Mouse (Mus musculus): ENCODE data around the gene 9130008F23Rik.

9130008F23Rik gene

DNA sequence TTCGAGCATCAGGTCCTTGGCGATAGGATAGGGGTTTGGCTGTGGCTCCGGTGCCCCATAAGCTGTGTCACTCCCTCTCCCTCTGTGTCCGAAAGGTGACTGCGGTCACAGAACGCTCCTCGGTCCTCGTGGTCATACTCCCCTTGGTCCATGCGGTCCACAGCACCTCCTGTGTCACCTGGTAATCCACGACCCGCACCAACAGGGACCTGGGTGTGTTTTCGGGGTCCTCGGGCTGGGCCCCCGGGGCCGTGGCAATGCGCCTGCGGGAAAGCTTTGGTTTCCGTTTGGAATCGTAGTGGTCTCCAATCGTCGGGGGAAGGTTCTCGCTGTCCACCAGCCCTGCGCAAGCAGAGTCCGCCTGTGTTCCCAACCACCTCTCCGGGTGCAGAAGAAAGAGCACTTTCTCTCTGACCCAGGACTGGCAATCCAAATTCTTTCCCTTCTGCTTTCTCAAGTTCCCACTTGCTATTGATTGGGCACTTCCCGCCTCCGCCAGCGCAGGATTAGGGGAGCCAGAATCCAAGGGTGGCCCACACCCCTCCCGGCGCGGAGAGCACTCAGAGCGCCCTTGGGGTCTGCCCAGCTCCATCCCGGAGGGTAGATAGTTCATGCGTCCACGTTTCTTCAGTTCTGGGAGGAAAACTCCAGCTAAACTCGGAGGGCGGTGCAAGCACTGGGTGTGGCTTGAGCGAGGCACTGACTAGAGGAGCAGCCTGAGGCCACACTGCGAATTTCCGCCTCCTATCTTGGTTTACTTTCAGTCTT lies at the start of gene 9130008F23Rik:
Gene 9130008F23Rik, minus strand, starts transcription at position 636 of the 768 bp plus-strand sequence.
- no peak for DNase-seq (ENCODE audit: low spot score)

DNA sequence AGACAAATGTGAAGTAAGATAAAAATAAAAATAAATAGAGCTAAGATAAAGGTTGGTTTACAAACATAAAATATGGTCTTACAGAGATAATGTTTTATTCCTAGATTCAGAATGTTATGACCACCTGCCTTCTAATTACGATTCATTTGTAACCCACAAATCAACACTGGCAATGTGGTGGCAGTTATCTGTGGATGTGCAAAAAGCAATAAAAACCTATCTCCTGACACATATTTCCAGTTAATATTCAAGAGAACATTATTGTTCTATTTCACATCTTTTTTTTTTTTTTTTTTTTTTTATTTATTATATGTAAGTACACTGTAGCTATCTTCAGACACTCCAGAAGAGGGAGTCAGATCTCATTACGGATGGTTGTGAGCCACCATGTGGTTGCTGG lies 35.1 kb upstream of the 9130008F23Rik start:
- no peak for DNase-seq (ENCODE audit: low spot score)

DNA sequence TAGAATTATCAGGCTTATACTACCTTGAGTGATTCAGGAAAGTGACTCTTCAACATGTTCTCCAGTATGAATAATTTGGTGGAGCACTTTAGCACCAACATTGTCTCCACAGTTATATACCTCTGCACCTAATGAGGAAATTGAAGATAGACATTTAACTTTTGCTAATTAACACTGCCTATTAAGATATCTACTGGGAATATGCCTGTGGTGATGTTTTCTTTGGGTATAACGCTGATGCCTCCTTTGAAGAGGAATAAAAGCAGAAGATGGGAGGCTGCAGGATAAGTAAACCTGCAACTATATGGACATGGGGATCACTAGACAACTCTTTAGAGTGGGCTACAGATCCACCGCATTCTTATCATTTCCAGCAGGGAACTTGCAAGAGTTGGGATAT lies 33.9 kb upstream of the 9130008F23Rik start, which contains the start of gene Glyatl3:
Gene Glyatl3, minus strand, starts transcription at position 101 of the 400 bp plus-strand sequence.
- no peak for DNase-seq (ENCODE audit: low spot score)

DNA sequence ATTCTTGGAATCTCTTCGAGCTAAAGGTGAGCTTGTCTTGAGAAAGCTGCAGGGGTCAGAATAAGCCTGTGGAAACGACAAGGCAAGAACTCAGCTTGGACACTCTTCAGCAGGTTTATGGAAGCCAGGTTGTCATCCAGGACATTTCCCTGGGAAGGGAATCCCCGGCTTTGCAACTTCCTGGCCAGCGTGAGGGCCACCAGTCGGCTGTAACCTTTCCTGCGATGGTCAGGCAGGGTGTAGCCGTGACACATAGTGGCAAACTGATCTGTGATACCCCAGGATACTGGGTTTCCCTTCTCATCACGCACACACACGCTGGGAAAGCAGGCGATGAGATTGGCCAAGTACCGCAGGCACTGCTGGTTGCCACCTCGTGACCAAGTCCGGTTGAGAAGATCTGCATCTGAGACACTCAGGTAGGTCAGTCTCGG lies 24.4 kb upstream of the 9130008F23Rik start:
- DNase-seq (ENCODE audit: low spot score), result no peak

DNA sequence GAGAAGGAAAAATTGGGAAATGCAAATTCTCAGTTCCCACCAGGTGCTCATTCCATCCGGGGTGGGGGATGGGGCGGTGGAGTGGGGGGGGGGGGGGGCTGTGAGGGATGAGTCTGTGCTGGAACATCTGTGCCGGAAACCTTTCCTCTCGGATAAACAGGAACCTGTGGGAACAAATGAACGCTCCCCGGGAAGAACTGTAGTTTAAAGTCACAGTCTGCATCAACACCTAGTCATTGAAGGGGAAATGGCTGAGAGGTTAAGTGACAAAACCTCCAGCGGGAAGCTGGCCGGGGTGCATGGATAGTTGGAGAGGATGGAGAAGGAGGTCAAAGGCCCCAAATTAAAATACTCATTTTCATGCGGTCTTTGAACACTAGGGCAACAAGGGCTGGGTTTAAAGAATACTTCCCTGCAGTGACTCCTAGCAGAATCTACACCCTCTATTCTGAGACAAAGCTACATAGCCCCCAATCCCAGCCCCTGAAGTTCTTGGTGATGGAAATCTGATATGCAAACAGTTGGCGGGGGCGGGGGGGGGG lies 23.8 kb upstream of the 9130008F23Rik start:
- no peak for DNase-seq (ENCODE audit: low spot score)

DNA sequence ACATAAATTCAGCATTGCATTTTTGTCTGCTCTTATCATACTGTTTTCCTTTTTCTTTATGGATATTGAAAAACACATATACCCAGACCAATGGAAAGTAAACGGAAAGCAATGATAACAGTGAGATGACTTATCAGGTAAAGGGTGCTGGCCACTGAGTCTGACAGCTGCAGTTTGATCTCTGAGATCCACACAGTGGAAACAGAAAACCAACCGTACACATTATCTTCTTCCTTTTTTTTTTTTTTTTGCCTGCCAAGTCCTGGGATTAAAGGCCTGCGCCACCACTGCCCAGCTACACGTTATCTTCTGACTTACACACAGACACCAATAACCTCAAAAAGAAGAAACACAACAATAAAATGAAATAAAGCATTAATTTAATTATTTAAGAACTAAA lies 23.0 kb upstream of the 9130008F23Rik start:
- DNase-seq (ENCODE audit: low spot score), result no peak

DNA sequence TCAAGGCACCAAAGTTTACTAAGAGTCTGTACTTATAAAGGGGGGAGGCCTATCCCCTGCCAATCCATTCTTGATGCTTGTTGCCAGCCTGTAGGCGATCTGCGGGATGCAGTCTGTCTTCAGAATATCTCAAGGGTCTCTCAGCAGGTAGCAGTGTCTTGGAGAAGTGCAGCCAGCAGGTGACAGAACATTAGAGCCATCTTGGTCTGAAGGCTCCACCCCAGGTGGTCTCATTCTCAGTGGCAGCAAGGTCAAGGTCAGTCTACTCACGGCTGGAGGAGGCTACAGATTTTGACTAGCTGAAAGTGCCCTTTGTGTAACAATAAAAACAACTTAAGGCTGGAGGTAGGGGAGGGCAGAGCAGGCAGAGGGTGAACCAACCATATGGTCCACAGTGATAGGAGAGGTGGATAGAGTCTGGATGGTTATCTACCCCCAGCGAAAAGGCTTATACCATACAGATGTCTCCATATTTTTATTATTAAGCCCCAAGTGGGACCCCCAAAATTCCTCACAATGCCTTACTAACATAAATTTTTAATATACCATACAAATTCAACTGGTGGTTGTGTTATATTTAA lies 19.5 kb upstream of the 9130008F23Rik start:
- no peak for DNase-seq (ENCODE audit: low spot score)

DNA sequence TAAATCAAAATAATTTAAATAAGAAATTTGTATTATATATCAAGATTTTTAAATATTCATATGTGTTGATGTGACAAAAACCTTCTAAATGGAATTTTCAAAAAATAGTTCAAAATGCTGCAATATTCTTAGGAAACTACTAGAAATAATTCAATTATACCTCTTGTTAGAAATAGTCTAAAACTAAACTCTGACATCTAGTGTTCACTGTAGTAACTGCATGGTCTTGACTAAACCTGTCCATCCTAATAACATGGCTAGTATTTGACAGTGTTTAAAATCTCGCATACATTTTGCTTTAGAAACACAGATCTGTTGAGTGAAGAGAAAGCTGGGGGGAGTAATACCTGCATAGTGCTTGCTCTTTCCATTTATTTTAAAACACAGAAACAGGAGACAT lies 16.5 kb upstream of the 9130008F23Rik start:
- DNase-seq (ENCODE audit: low spot score), result peak; percentile 2

DNA sequence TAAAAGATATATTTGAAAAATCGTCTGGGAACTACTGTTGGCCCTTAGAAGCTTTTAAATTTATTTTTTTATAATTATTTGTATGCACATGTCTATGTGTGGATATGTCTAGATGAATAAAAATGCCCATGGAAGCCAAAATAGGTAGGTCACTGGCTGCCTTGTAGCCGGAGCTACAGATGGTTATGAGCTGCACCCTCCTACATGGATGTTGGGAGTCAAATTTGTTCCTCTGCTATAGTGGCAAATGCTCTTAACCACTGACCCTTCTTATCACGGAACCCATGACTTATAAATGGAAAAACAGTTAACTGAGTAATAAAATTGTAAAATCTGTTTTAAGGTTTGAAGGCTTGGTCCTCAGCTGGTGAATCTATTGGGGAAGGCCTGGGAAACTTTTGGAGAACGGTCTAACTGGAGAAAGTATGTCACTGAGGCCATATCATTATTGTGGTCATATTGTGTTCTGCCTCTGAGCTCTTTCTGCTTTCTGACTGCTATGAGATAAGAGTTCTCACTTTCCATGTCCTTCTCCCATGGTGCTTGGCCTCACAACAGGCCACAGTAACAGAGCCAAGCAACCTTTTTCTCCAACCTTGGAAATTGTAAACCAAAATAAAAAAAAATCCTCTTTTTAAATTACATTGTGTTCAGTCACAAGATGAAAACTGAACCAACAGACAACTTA lies 7.6 kb upstream of the 9130008F23Rik start:
- DNase-seq (ENCODE audit: low spot score), result no peak

DNA sequence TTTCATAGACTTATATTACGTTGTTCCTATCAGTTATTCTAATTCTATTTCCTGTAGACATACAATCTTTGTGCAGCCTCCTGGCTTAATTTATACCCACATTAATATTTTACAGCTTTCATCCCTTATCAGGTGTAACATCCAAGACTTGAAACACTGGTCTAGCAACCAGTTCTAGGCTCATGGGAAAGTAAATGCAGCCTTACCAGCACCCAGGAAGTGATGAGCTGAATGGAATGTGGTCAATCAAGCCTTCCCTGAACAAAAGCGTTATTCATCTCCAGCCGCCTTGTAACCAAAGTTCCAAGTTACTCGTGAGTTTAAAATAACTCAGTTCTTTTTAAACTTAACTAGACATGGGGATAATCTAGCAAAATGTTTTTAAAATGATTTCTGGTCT lies 4.8 kb upstream of the 9130008F23Rik start:
- no peak for DNase-seq (ENCODE audit: low spot score)

DNA sequence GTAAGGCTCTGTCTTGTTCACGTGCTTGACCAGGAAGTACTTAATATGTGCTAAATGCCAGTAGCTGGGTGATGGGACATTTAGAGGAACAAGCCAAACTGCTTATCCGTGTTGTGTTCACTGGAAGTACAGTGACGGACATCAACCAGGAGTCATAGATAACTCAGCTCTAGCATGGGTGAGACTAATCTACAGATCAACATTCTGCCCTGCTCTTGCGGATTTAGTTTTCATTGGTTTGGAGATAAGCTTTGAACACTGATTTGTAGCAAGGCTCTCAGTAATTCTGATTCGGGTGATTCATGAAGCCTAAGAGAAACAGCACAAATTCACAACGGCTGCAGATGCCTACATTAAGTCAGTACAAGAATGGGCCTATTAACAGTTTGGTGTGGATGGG lies 1.8 kb upstream of the 9130008F23Rik start:
- no peak for DNase-seq (ENCODE audit: low spot score)

DNA sequence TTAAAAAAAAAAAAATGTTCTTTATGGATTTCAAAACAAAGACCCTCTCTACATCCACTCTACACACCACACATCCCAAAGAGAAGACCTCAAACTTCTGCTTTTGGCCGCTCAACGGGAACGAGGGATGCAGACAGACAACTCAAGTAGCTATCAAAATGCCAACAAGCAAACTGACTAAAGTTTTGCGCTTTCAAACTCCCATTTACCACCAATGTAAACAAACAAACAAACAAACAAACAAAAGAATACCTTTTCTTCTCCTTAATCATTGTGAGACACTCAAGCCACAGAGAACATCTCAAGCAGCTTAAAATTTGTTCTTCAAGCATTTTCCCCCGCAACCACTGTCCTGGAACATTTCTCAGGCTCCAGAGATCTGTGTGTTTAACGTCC lies 833 bp downstream of the 9130008F23Rik start:
- no peak for DNase-seq (ENCODE audit: low spot score)

DNA sequence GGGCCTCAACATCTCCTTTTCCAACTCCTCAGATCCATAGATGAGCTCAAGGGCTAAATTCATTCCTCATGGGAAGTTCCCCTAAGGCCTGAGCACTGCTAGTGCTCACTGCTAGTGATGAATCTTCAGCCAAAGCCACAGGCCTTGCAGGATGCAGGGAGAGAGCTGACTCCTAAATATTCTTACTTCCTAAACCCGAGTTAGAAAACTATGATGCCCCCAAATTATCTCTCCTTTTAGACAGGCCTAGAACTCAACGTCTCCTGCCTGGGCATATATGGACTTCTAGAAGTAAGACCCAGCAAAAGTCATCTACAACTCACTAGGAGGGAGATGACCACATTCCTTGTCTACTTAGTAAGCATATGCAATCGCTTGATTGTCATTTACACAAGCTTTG lies 2.6 kb downstream of the 9130008F23Rik start:
- no peak for DNase-seq (ENCODE audit: low spot score)

DNA sequence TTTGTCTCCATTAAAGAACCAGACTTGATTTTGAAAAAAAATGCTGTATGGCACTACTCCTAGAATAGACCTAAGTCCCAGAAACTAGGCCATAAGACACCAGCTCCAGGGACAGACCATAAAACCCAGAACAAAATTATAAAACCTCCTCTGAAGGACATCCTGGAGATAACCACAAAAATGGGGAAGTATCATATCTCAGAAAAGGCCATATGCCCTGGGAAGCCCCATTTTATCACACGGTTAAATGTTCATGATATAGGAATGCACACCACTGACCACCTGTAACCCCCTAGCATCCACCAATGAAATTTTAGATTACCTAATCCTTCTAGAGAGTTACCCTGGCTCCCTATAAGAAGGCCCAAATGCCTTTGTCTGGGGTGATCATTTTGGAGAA lies 4.8 kb downstream of the 9130008F23Rik start:
- DNase-seq (ENCODE audit: low spot score), result no peak

DNA sequence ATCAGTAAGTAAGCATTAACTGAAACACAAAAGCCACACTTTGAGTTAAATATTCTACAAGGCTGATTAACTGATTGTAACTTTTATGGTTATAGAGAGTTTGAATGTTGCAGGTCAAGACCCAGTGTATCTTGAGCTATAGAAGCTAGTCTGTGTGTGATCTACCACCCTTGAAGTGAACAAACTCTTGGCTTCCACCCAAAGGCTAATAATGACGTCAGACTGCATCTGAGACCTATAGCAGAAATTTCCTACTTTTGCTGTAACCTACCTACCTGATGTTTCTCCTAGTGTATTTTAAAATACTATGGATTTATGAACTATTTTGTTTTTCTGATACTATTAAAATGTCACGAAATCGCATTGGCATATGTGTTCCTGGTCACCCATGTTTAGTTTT lies 5.7 kb downstream of the 9130008F23Rik start:
- no peak for DNase-seq (ENCODE audit: low spot score)

DNA sequence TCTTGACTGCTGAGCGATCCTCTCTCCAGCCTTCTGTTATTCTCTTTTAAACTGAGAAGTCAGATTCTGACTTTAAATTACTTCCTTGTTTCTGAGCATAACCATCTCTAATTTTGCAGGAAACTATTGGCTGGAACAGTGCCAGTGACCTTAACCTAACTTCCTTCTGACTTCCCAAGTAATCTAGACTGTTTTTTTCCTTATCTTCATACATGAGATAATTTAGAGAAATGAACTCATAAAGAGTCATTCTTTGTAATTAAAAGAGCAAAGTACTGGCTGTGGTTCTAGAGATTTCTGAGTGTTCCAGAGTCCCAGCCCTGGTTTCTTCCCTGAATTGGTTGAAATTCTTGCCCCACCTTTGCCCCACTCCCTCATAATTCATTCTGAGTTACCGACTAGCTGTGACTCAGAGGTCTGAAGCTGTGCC lies 6.8 kb downstream of the 9130008F23Rik start:
- DNase-seq (ENCODE audit: low spot score), result no peak

DNA sequence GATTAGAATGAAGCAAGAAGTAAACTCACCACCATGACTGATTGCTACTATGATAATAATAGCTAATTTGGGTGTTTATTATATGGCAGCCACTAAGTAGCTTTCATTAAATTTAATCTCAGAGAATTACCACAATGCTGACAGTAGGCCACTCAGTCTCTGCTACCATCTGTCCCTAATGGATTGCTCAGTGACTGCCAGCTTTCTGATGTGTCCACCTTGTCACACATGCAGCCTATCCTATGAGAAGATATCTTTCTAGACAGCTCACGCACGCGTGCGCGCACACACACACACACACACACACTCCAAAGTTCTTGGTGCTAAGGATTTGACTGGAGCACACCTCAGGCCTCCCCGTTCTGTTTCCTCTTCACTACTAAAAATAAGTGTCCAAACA lies 7.7 kb downstream of the 9130008F23Rik start:
- no peak for DNase-seq (ENCODE audit: low spot score)

DNA sequence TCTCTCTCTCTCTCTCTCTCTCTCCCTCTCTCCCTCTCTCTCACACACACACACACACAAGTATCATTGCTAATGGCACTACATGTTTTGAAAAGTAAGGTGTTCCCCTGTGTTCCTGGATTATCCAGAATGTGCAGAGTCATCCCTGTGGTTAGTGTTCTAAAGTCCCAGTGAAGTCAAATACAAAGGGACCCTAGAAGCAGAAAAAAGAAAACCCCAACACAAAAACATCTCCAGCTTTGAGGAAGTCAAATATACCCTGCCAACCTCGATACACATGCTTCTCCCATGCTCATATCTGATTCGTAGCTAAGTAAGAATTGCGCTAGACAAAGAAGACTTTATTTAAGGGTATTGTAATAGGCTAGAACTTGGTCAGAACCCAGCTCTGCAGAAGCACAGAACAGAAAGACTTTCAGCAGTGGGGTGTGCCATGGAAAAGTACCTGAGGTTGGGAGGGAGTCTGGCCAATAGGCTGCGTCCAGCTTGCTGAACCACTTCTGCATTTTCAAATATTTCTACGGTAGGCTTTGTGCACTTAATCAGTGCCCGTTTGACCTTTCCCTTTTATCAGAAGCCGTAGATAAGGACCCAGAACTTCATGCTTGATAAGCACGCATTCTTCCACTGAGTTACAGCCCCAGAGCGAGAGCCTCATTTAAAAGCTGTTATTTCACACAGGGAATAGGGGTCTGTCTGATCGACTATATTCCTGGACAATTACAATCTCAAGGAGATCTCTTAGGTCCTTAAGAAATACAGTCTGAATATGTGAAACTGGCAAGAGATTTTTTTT lies 11.2 kb downstream of the 9130008F23Rik start:
- no peak for DNase-seq (ENCODE audit: low spot score)

DNA sequence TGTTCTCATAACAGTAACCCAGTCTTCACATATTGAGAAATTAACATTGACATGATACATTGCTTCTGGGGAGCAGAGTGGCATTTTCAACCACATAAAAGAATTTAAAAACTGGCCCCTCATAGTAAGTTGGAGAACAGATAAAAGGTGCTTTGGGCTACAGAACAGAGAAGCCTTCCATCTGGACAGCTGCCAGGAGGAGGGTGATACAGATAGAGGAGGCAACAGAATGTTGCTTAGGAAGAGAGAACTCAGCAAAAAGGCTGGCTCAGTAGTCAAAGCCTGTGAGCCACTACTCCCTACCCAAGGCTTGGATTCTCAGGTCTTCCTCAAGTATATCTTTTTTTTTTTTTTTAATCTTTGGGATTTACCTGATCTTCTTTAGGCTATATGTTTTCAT lies 25.3 kb downstream of the 9130008F23Rik start:
- no peak for DNase-seq (ENCODE audit: low spot score)

DNA sequence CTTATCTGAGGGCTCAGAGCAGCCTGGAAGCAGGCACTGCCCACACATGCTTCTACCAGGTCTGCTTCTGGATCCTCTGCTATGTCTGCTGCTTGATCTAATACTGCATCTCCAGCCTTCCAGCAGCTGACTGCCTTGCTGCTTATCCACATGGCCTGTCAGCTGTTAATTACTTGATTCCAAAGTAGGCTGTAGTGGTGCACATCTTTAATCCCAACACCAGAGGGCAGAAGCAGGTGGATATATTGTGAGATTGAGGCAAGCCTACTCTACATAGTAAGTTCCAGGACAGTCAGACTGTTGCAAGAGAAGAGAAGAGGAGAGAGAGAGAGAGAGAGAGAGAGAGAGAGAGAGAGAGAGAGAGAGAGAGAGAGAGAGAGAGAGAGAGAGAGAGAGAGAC lies 43.1 kb downstream of the 9130008F23Rik start:
- DNase-seq (ENCODE audit: low spot score), result no peak

DNA sequence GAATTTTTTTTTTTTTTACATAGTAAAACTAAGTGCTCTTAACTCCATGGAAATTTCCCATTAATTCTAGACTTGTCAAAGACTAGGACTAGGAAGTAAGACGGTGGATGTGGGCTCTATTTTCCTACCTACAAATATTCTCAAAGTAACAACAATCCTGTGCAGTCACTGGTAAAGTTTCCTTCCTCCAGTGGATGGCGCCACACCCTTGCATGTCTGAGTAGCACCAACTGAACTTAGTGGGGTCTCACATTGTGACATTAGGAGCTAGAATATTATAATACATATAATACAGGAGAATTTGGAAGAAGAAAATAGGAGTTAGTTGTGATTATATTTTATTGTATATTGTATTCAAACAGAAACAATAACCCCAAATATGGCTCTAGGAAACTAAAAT lies 48.5 kb downstream of the 9130008F23Rik start:
- no peak for DNase-seq (ENCODE audit: low spot score)

All from left cerebral cortex, adult 11 months (tissue).